Mouse (Mus musculus) intestine, postnatal 0 days (tissue): ENCODE data around the gene Cast. TPM values are rescaled to one million over a fixed set of nuclear protein-coding genes. Genes with fewer than 3 reads are reported as not detected.

Source experiments
- ATAC-seq: fragments of 200-750 bp; cut with Nextera tagmentation; 2 replicates; pipeline ENCODE4 v1.8.0; 2017; ENCODE audit warnings: mild to moderate bottlenecking, moderate TSS enrichment, moderate library complexity
- H3K27ac ChIP-seq: fragments of 300-500 bp; sonication (generic); 2 replicates; pipeline ENCODE4 v1.5.1; 2014; ENCODE audit warnings: mild to moderate bottlenecking, low read depth, low read length, moderate library complexity
- H3K27me3 ChIP-seq: fragments of 300-500 bp; sonication (generic); replicated peaks from 2 replicates; pipeline ENCODE4 v1.6.1; 2014; ENCODE audit warnings: low read length, mixed read lengths; ENCODE audit not compliant: control insufficient read depth, insufficient read depth
- H3K36me3 ChIP-seq: fragments of 300-500 bp; sonication (generic); 2 replicates; pipeline ENCODE4 v1.6.1; 2014; ENCODE audit warnings: mild to moderate bottlenecking, moderate library complexity; ENCODE audit not compliant: control insufficient read depth, insufficient read depth
- H3K4me1 ChIP-seq: fragments of 300-500 bp; sonication (generic); replicated peaks from 2 replicates; pipeline ENCODE4 v1.6.1; 2014; ENCODE audit warnings: antibody characterized with exemption, low read length, mixed read lengths; ENCODE audit not compliant: control insufficient read depth, insufficient read depth
- H3K4me2 ChIP-seq: fragments of 300-500 bp; sonication (generic); replicated peaks from 2 replicates; pipeline ENCODE4 v1.6.1; 2014; ENCODE audit warnings: low read depth, mild to moderate bottlenecking, moderate library complexity
- H3K4me3 ChIP-seq: fragments of 300-500 bp; sonication (generic); 2 replicates; pipeline ENCODE4 v1.5.1; 2014; ENCODE audit warnings: low read depth, low read length
- H3K9ac ChIP-seq: fragments of 300-500 bp; sonication (generic); 2 replicates; pipeline ENCODE4 v1.6.1; 2014; ENCODE audit warnings: mild to moderate bottlenecking, low read depth, low read length
- H3K9me3 ChIP-seq: fragments of 300-500 bp; sonication (generic); 2 replicates; pipeline ENCODE4 v1.6.1; 2016; ENCODE audit warnings: mixed run types; ENCODE audit not compliant: control insufficient read depth
- CTCF ChIP-seq: sonication (generic); IDR thresholded peaks from 2 replicates; pipeline ENCODE4 v1.5.1; 2016; ENCODE audit warnings: low read depth, mild to moderate bottlenecking, control low read depth, antibody characterized with exemption, moderate library complexity
- WGBS: fragments of 180-500 bp; shearing (Covaris S2); extraction: QIAGEN DNeasy Blood & Tissue Kit; methylation state at CpG from one replicate; pipeline ENCODE4 v1.1.7; 2014; 5-methylcytosine and 5-hydroxymethylcytosine counted together
- polyA plus RNA-seq: library from polyadenylated mRNA; unstranded; fragments of >200 nt; fragmentation: Nextera tagmentation; extraction: Ambion mirVana; gene quantifications from 2 replicates; pipeline ENCODE4 v1.2.1, GENCODE M21; 2015

The Cast gene
- polyA plus RNA-seq, 1 experiment from 2014 or later, result 26.2 TPM

GRCm38 (mm10) chr13:74733726-74734125, 74.9 kb downstream of the Cast start:
- H3K27ac ChIP-seq, result no peak overlapping the region
- no peak for ATAC-seq
- H3K9ac ChIP-seq, result no peak overlapping the region
- H3K4me1 ChIP-seq, result no peaks in the 10 kb centered on the region
- WGBS, result 94% methylated on average over 4 of the region's 4 CpGs
- no peak overlapping the region for H3K4me3 ChIP-seq
- no peak overlapping the region for H3K4me2 ChIP-seq
- H3K9me3 ChIP-seq, result no peaks in the 10 kb centered on the region
- H3K36me3 ChIP-seq, result peaks cover 65% of the 10 kb centered on the region
- no peaks in the 10 kb centered on the region for H3K27me3 ChIP-seq
- no peak for TF ChIP-seq CTCF

DNA sequence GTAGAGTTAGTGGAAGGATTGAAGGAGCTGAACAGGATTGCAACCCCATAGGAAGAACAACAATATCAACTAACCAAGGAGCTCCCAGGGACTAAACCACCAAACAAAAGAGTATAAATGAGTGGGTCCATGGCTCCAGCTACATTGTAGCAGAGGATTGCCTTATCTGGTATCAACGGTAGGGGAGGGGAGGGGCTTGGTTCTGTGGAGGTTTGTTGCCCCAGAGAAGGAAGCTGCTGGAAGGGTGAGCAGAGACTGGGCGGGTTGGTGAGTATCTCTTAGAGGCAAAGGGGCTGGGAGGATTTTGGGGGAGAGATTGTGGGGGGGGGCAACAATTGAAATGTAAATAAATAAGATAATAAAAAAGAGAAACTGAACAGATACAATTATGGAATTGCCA, 89.6 kb downstream of the Cast start:
- Histone ChIP-seq H3K36me3 (peaks cover 41% of the 10 kb centered on the region), H3K27ac (no peak overlapping the region), H3K9me3 (no peaks in the 10 kb centered on the region), H3K27me3 (no peaks in the 10 kb centered on the region), H3K4me1 (no peaks in the 10 kb centered on the region), H3K9ac (no peak overlapping the region), H3K4me3 (no peak overlapping the region), H3K4me2 (no peak overlapping the region)
- ATAC-seq, result no peak
- WGBS, result 74% methylated on average over 2 of the region's 2 CpGs
- no peak for TF ChIP-seq CTCF

DNA sequence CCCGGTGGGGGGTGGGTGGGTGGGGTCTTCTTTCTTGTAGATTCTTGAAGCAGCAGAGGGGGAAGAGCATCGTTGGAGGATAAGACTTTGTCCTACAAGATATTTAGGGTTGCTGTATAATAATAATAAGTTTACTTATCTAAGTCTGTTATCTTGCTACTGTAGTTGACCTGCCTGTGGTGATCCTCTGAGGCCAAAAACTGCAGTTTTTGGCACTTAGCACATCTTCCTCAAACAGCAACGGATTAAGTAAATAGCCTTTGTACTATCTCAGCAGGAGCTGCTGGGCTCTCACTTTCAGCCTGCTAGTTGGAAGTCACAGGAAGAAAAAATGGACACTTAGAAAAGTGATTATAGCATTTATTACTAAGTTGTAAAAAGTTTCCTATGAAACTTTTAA, 112.4 kb downstream of the Cast start:
- H3K27me3 ChIP-seq, result no peaks in the 10 kb centered on the region
- no peak overlapping the region for H3K4me3 ChIP-seq
- no peak for TF ChIP-seq CTCF
- no peak overlapping the region for H3K27ac ChIP-seq
- ATAC-seq, result no peak
- 38% methylated on average over 3 of the region's 3 CpGs for WGBS
- H3K36me3 ChIP-seq, result peaks cover 10% of the 10 kb centered on the region
- no peaks in the 10 kb centered on the region for H3K4me1 ChIP-seq
- H3K9ac ChIP-seq, result no peak overlapping the region
- H3K9me3 ChIP-seq, result no peaks in the 10 kb centered on the region
- no peak overlapping the region for H3K4me2 ChIP-seq

DNA sequence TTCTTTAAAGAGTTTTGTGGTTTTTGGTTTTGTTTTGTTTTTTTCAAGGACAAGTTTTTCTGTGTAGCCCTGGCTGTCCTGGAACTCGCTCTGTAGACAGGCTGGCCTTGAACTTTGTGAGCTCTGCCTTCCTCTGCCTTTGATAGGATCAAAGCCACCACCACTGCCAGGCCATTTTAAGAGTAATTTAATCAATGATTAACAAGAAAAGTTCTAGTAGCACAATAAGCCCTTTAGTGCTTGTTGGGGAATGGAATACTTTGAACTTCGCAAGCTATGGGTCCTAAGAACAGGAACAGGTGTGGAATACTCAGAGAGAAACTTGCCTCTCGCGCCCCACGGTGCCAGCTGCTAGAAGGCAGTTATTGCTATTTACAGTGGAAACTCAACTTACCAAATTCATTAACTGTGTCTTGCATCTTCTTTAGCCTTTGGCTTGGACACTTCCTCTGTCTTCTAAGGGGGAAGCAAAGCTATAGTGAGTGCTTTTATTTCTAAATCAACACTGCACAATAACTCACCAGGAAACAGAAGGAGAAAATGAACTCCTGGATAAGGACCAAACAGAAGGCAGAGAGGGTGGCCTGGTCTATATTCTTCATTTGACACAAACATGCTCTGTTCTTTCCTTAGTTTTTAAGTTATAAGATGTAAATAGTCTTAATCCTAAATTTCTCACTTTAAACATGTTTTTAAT, 113.0 kb downstream of the Cast start:
- peak overlapping the region; percentile 31; the same call in 1 of the 2 replicates for H3K27ac ChIP-seq
- no peaks in the 10 kb centered on the region for H3K27me3 ChIP-seq
- no peaks in the 10 kb centered on the region for H3K4me1 ChIP-seq
- no peak overlapping the region for H3K9ac ChIP-seq
- ATAC-seq, result peak; percentile 85
- H3K4me2 ChIP-seq, result no peak overlapping the region
- no peaks in the 10 kb centered on the region for H3K9me3 ChIP-seq
- no peak overlapping the region for H3K4me3 ChIP-seq
- TF ChIP-seq CTCF, result no peak
- WGBS, result 40% methylated on average over 5 of the region's 5 CpGs
- peaks cover 8% of the 10 kb centered on the region for H3K36me3 ChIP-seq

Other genes starting within 250 kb of the Cast start
- 48.9 and 50.1 TPM in 2 replicates for gene Erap1, start 169.2 kb downstream of the Cast start, polyA plus RNA-seq